Mouse (Mus musculus) macrophage (primary cell): ENCODE measurements around the gene Srxn1. TPM values are rescaled to one million over a fixed set of nuclear protein-coding genes. Genes with fewer than 3 reads are reported as not detected.

Experiments used
- H3K27ac ChIP-seq: fragments of 350-480 bp; formaldehyde crosslinking; 2 replicates; pipeline ENCODE4 v1.9.0; 2021
- H3K36me3 ChIP-seq: fragments of 350-480 bp; formaldehyde crosslinking; 2 replicates; pipeline ENCODE4 v1.9.0; 2021; ENCODE audit errors: inconsistent target
- H3K4me3 ChIP-seq: fragments of 350-480 bp; formaldehyde crosslinking; 2 replicates; pipeline ENCODE4 v1.9.0; 2021; ENCODE audit errors: inconsistent target
- H3K79me2 ChIP-seq: fragments of 350-480 bp; formaldehyde crosslinking; 2 replicates; pipeline ENCODE4 v1.9.0; 2021; ENCODE audit errors: inconsistent target
- WGBS: methylation state at CpG from one replicate; pipeline ENCODE4 v1.1.7; 2026; ENCODE audit warnings: inconsistent platforms; ENCODE audit not compliant: missing documents; 5-methylcytosine and 5-hydroxymethylcytosine counted together
- polyA plus RNA-seq: library from polyadenylated mRNA; stranded (reverse); fragments of 250-400 nt; gene quantifications from 3 replicates; pipeline ENCODE4 v1.2.4, GENCODE M21; 2018; ENCODE audit warnings: inconsistent platforms

Srxn1 gene
- polyA plus RNA-seq, 1 experiment from 2014 or later, result 85.7 TPM

GRCm38 (mm10) chr2:152119228-152119865 is 14.0 kb downstream of the Srxn1 start:
- no peak overlapping the region for H3K4me3 ChIP-seq
- no peaks in the 10 kb centered on the region for H3K79me2 ChIP-seq
- WGBS, result 83% methylated on average over 6 of the region's 6 CpGs
- no peak overlapping the region for H3K27ac ChIP-seq
- H3K36me3 ChIP-seq, result no peaks in the 10 kb centered on the region

GRCm38 (mm10) chr2:152122896-152123295 is 17.6 kb downstream of the Srxn1 start:
- H3K36me3 ChIP-seq, result no peaks in the 10 kb centered on the region
- WGBS, result 88% methylated on average over 9 of the region's 9 CpGs
- H3K4me3 ChIP-seq, result no peak overlapping the region
- H3K27ac ChIP-seq, result no peak overlapping the region
- H3K79me2 ChIP-seq, result no peaks in the 10 kb centered on the region

- no peaks in the 10 kb centered on the region for H3K79me2 ChIP-seq
- 85% methylated on average over 2 of the region's 2 CpGs for WGBS
- H3K27ac ChIP-seq, result no peak overlapping the region
- no peaks in the 10 kb centered on the region for H3K36me3 ChIP-seq
- no peak overlapping the region for H3K4me3 ChIP-seq
Measured at GRCm38 (mm10) chr2:152128597-152128996, 23.3 kb downstream of the Srxn1 start.

- no peaks in the 10 kb centered on the region for H3K36me3 ChIP-seq
- H3K27ac ChIP-seq, result no peak overlapping the region
- no peak overlapping the region for H3K4me3 ChIP-seq
- 74% methylated on average over 3 of the region's 3 CpGs for WGBS
- no peaks in the 10 kb centered on the region for H3K79me2 ChIP-seq
Measured at GRCm38 (mm10) chr2:152129778-152130177, 24.5 kb downstream of the Srxn1 start.

GRCm38 (mm10) chr2:152132016-152132415 is 26.7 kb downstream of the Srxn1 start:
- no peaks in the 10 kb centered on the region for H3K79me2 ChIP-seq
- H3K4me3 ChIP-seq, result no peak overlapping the region
- 59% methylated on average over 9 of the region's 9 CpGs for WGBS
- no peaks in the 10 kb centered on the region for H3K36me3 ChIP-seq
- H3K27ac ChIP-seq, result no peak overlapping the region

GRCm38 (mm10) chr2:152132691-152133090 is 27.4 kb downstream of the Srxn1 start:
- H3K36me3 ChIP-seq, result no peaks in the 10 kb centered on the region
- 88% methylated on average over 8 of the region's 8 CpGs for WGBS
- no peak overlapping the region for H3K27ac ChIP-seq
- H3K4me3 ChIP-seq, result no peak overlapping the region
- no peaks in the 10 kb centered on the region for H3K79me2 ChIP-seq

GRCm38 (mm10) chr2:152139191-152139987 is 34.1 kb downstream of the Srxn1 start:
- Histone ChIP-seq H3K27ac (no peak overlapping the region), H3K4me3 (no peak overlapping the region), H3K36me3 (no peaks in the 10 kb centered on the region), H3K79me2 (no peaks in the 10 kb centered on the region)
- WGBS, result 51% methylated on average over 8 of the region's 10 CpGs

- H3K27ac ChIP-seq, result no peak overlapping the region
- H3K36me3 ChIP-seq, result no peaks in the 10 kb centered on the region
- no peak overlapping the region for H3K4me3 ChIP-seq
- H3K79me2 ChIP-seq, result no peaks in the 10 kb centered on the region
- WGBS, result 90% methylated on average over 11 of the region's 11 CpGs
Measured at GRCm38 (mm10) chr2:152140941-152141340, 35.6 kb downstream of the Srxn1 start.

- no peaks in the 10 kb centered on the region for H3K79me2 ChIP-seq
- H3K4me3 ChIP-seq, result no peak overlapping the region
- no peak overlapping the region for H3K27ac ChIP-seq
- no peaks in the 10 kb centered on the region for H3K36me3 ChIP-seq
- WGBS, result 92% methylated on average over 1 of the region's 1 CpGs
Measured at GRCm38 (mm10) chr2:152141491-152141890, 36.2 kb downstream of the Srxn1 start.

GRCm38 (mm10) chr2:152142046-152142445 is 36.7 kb downstream of the Srxn1 start:
- no peaks in the 10 kb centered on the region for H3K79me2 ChIP-seq
- H3K4me3 ChIP-seq, result no peak overlapping the region

GRCm38 (mm10) chr2:152142571-152142970 is 37.3 kb downstream of the Srxn1 start:
- no peaks in the 10 kb centered on the region for H3K36me3 ChIP-seq
- 7% methylated on average over 10 of the region's 11 CpGs for WGBS
- H3K79me2 ChIP-seq, result no peaks in the 10 kb centered on the region

More at GRCm38 (mm10) chr2:152142046-152142445, 36.7 kb downstream of the Srxn1 start:
- Histone ChIP-seq H3K36me3 (no peaks in the 10 kb centered on the region), H3K27ac (no peak overlapping the region)
- WGBS, result 11% methylated on average over 13 of the region's 13 CpGs

GRCm38 (mm10) chr2:152143279-152144157 is 38.2 kb downstream of the Srxn1 start, which contains the start of gene Tcf15:
Gene Tcf15 (plus strand): TSS chr2:152143561.
- no peak within 1 kb of the TSS for H3K4me3 ChIP-seq
- no peaks in the 10 kb centered on the region for H3K79me2 ChIP-seq
- H3K27ac ChIP-seq, result no peak within 1 kb of the TSS
- 2% methylated on average over 118 of the region's 118 CpGs for WGBS
- no peaks in the 10 kb centered on the region for H3K36me3 ChIP-seq

More at GRCm38 (mm10) chr2:152142571-152142970, 37.3 kb downstream of the Srxn1 start:
- H3K27ac ChIP-seq, result no peak overlapping the region
- H3K4me3 ChIP-seq, result no peak overlapping the region

GRCm38 (mm10) chr2:152144158-152144450 is 38.8 kb downstream of the Srxn1 start:
- Histone ChIP-seq H3K27ac (no peak overlapping the region), H3K79me2 (no peaks in the 10 kb centered on the region), H3K36me3 (no peaks in the 10 kb centered on the region), H3K4me3 (no peak overlapping the region)
- 26% methylated on average over 9 of the region's 9 CpGs for WGBS

- 79% methylated on average over 5 of the region's 5 CpGs for whole genome bisulfite sequencing
Measured at GRCm38 (mm10) chr2:152144501-152144900, 39.2 kb downstream of the Srxn1 start.

More at GRCm38 (mm10) chr2:152144501-152144900, 39.2 kb downstream of the Srxn1 start:
- H3K79me2 ChIP-seq, result no peaks in the 10 kb centered on the region
- no peaks in the 10 kb centered on the region for H3K36me3 ChIP-seq
- H3K27ac ChIP-seq, result no peak overlapping the region
- no peak overlapping the region for H3K4me3 ChIP-seq
